Mouse (Mus musculus) myocyte (in vitro differentiated cells): ENCODE results near the gene Keap1.

Experiments
- CEBPB ChIP-seq: IDR thresholded peaks from 2 replicates; pipeline ENCODE4 v1.6.1; 2011; ENCODE audit warnings: mild to moderate bottlenecking, moderate library complexity; ENCODE audit not compliant: poor library complexity, insufficient read depth, severe bottlenecking
- MAX ChIP-seq: IDR thresholded peaks from one replicate; pipeline ENCODE4 v1.6.1; 2011; ENCODE audit warnings: low read depth, mild to moderate bottlenecking, control low read depth
- MYOD1 ChIP-seq, 3 experiments: IDR thresholded peaks; one replicate each; pipeline ENCODE4 v1.6.1; 2011; ENCODE audit warnings: control low read depth in 2 of 3, low read depth in 2 of 3, mild to moderate bottlenecking in 2 of 3, moderate library complexity in 1 of 3; ENCODE audit not compliant: insufficient read length in 2 of 3, control insufficient read depth in 1 of 3
- MYOG ChIP-seq, 3 experiments: IDR thresholded peaks; one replicate each; pipeline ENCODE4 v1.6.1; 2011; ENCODE audit warnings: control low read depth in 2 of 3, low read depth in 2 of 3, mild to moderate bottlenecking in 2 of 3; ENCODE audit not compliant: insufficient read length in 2 of 3, control insufficient read depth in 1 of 3, insufficient read depth in 1 of 3
- POLR2A ChIP-seq: IDR thresholded peaks from one replicate; pipeline ENCODE4 v1.6.1; 2011; ENCODE audit warnings: low read depth, mild to moderate bottlenecking, control low read depth, moderate library complexity; ENCODE audit not compliant: insufficient read length
- POLR2AphosphoS2 ChIP-seq: IDR thresholded peaks from one replicate; pipeline ENCODE4 v1.6.1; 2011; ENCODE audit warnings: low read depth, control low read depth; ENCODE audit not compliant: insufficient read length
- REST ChIP-seq: IDR thresholded peaks from one replicate; pipeline ENCODE4 v1.6.1; 2011; ENCODE audit warnings: mild to moderate bottlenecking, control low read depth, moderate library complexity; ENCODE audit not compliant: insufficient read depth, insufficient read length
- SRF ChIP-seq: IDR thresholded peaks from one replicate; pipeline ENCODE4 v1.6.1; 2011; ENCODE audit warnings: low read depth; ENCODE audit not compliant: control insufficient read depth, insufficient read length
- TCF12 ChIP-seq: IDR thresholded peaks from one replicate; pipeline ENCODE4 v1.6.1; 2011; ENCODE audit warnings: mild to moderate bottlenecking, control low read depth; ENCODE audit not compliant: poor library complexity, insufficient read depth, severe bottlenecking
- TCF3 ChIP-seq: IDR thresholded peaks from one replicate; pipeline ENCODE4 v1.6.1; 2011; ENCODE audit warnings: low read depth, control low read depth; ENCODE audit not compliant: insufficient read length
- USF1 ChIP-seq: IDR thresholded peaks from one replicate; pipeline ENCODE4 v1.6.1; 2011; ENCODE audit warnings: low read depth, mild to moderate bottlenecking, control low read depth, moderate library complexity

DNA sequence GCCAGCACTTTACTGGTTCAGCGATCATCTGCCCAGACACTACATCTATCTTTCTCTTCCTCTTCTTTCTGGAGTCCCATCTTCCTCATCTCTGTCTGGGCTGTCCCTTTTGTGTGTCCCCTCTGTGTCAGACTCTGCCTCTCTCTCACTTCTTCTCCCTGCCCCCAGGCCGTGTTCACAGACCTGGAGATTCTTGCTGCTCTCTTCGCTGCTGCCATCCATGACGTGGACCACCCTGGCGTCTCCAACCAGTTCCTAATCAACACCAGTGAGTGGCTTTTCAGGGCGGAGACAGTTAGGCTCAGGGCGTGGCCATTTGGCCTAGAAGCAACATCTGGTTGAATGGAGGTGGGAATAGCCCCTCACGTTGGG is 35.0 kb downstream of the Keap1 start:
- TF ChIP-seq POLR2A (no peak), MYOG (IDR thresholded peaks at IDR 0.05; ENCODE audit: control insufficient read depth in 1 of 3, insufficient read depth in 1 of 3, insufficient read length in 2 of 3, low read depth in 2 of 3) (no peak), MYOD1 (IDR thresholded peaks at IDR 0.05; ENCODE audit: control insufficient read depth in 1 of 3, insufficient read length in 2 of 3, low read depth in 2 of 3) (no peak), TCF12 (no peak), POLR2AphosphoS2 (no peak), MAX (no peak), REST (no peak), USF1 (no peak), CEBPB (no peak), SRF (no peak), TCF3 (no peak)
